Mouse (Mus musculus) ES-Bruce4 (cell line): ENCODE data around the gene Arpc4.

ENCODE experiments used
- CTCF ChIP-seq: IDR thresholded peaks from one replicate; pipeline ENCODE4 v1.8.1; 2011; ENCODE audit warnings: low read depth, low read length
- EP300 ChIP-seq: IDR thresholded peaks from 2 replicates; pipeline ENCODE4 v1.6.1; 2011; ENCODE audit warnings: low read depth, low read length; ENCODE audit not compliant: insufficient read depth
- POLR2A ChIP-seq: IDR thresholded peaks from one replicate; pipeline ENCODE4 v1.8.1; 2011; ENCODE audit warnings: low read length; ENCODE audit not compliant: insufficient read depth

GRCm38 (mm10) chr6:113343177-113344092 lies 34.5 kb upstream of the Arpc4 start, which contains the start of gene Camk1:
- no peak for TF ChIP-seq CTCF
- TF ChIP-seq POLR2A = no peak
- no peak for TF ChIP-seq EP300
